Mouse (Mus musculus): ENCODE data around the gene Smc3.

Gene Smc3

DNA sequence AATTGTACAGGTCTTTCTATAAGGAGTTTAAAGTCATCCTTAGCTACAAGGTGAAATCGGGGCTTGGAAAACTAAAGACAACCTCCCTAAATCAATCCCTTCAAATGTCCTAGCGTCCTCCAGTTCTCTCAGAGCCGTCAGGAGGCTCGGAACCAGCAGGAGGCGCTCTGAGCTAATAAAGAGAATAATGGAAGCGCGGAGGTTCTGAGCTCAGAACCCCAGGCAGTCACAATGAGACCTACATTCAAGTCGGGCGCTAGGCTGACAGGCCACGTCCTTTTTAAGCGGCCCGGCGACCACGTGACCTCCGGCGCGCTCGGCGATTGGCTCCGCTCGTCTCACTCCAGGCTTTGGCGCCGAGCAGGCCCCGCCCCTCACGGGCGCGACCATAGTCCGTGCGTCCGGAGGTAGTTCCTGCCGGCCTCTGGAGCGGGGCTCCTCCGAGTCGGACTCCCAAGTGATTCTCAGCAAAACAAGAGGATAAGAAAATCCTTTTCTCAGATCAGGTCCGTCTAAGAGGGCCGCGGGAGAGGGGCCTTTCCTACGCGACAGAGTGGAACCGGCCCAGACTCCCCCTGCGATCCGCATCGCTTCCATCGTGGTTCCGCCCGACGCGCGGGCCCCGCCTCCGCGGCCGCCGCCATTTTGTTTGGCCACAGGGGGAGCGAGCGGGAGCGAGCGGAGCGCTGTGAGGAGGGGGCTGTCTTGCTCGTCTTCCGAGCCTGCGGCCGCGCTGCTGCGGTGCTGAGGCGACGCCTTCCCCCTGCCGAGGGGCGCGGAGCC, at the start of gene Smc3:
Smc3 (plus strand) TSS at position 642 of the 783 bp plus-strand sequence.
- peak; percentile 99 for DNase-seq (ENCODE audit: low spot score in 2 of 2)

GRCm38 (mm10) chr19:53550972-53551371, 49.2 kb upstream of the Smc3 start:
- no peak for DNase-seq (ENCODE audit: low spot score in 2 of 2)

GRCm38 (mm10) chr19:53552216-53552786, 47.9 kb upstream of the Smc3 start:
- no peak for DNase-seq (ENCODE audit: low spot score in 2 of 2)

DNA sequence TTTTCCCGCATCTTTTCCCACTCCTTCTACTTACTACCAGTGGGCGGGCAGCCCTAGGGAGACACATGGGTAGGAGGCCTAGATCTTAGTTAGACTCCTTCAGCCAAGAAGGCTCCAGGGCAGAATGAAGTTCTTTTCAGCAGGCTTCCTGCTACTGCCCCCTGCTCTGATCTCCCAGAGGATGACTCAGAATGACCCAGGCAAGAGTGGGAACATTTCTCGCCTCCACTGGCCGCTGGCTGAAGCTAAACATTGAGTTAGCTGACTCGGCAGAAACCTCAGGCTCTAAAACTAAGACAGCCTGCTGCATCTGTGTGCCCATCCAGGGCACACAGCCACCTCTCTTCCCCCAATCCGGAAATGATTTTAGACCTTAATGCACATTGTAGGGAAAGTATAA, 47.4 kb upstream of the Smc3 start:
- DNase-seq (ENCODE audit: low spot score in 2 of 2) = no peak

DNA sequence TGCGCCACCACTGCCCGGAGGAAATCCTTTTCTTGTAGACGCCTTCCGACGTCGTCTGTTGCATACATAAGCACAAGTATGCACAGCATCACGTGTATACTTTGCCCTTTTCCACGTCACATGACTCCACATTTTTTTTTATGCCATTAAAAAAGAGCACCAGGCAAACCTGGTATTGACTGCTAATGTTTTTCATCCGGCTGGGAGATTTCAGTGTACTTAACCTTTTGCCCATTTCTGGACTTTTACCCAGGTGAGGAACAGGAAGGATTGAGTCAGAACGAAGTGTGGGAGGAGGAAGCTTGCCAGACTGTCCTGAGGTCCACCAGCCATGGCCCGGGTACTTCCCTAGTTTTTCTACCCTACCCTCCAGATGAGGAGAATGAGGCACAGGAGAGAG, 45.8 kb upstream of the Smc3 start:
- DNase-seq (ENCODE audit: low spot score in 2 of 2) = no peak

GRCm38 (mm10) chr19:53554981-53555616, 45.1 kb upstream of the Smc3 start:
- DNase-seq (ENCODE audit: low spot score in 2 of 2) = no peak

- no peak for DNase-seq (ENCODE audit: low spot score in 2 of 2)
These were observed 43.4 kb upstream of the Smc3 start for GRCm38 (mm10) chr19:53556841-53557240.

- peak; percentile 50 to 51 for DNase-seq (ENCODE audit: low spot score in 2 of 2)
These were observed 42.8 kb upstream of the Smc3 start for GRCm38 (mm10) chr19:53557267-53557936.

DNA sequence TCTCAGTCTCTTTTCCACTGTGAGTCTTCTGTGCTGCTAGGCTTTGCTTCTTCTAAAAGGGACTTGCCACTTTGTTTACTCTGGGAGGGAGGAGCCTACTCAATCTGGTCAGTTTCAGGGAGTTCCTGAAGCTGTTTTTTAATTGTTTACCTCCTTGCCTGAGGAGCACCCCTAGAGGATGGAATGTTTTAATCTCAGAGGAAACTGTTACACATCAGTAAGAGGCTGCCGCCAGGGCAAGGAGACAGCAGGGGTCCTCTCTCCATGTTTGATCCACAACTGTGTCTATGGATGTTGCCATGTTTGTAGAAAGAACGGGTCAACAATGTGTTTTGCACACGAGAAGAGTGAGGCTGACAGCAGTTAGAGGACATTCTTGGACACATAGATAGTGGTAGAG, 39.8 kb upstream of the Smc3 start:
- no peak for DNase-seq (ENCODE audit: low spot score in 2 of 2)

DNA sequence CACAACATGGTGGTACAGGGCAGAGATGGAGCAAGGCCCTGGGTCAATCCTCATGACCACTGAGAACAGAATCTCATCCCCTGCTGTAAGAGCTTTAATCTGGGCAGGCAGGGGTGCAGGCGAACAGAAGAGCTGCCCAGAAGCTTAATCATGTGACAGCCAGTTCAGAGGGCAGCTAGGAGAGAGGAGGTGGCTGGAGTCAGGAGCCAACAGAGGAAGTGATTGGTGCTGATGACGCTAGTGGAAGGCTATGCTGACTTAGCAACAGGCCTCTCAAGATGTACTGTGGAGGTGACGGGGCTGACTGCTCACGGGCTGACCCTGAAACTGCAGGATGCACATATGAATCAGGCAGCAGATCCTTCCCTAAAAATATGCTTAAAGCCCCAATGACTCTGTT, 36.0 kb upstream of the Smc3 start:
- no peak for DNase-seq (ENCODE audit: low spot score in 2 of 2)

- no peak for DNase-seq (ENCODE audit: low spot score in 2 of 2)
These were observed 34.5 kb upstream of the Smc3 start for GRCm38 (mm10) chr19:53565565-53566277.

- no peak for DNase-seq (ENCODE audit: low spot score in 2 of 2)
These were observed 32.3 kb upstream of the Smc3 start for GRCm38 (mm10) chr19:53567864-53568263.

DNA sequence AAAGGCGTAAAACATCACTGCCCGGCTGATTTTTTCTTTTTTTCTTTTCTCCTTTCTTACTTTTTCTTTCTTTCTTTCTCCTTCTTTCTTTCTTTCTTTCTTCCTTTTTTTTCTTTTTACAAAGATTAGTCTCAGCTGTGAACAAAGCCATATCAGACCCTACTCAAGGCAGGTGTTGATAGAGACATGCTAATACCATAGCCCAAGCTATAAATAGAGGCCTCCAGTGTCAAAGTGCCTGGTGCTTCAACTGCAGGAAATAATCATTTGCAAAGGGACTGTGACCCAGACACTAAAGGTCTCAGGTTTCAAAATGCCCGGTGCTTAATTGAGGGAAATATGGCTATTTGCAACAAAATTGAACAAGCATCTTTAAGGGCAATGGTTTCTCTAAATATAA, 31.6 kb upstream of the Smc3 start:
- no peak for DNase-seq (ENCODE audit: low spot score in 2 of 2)

DNA sequence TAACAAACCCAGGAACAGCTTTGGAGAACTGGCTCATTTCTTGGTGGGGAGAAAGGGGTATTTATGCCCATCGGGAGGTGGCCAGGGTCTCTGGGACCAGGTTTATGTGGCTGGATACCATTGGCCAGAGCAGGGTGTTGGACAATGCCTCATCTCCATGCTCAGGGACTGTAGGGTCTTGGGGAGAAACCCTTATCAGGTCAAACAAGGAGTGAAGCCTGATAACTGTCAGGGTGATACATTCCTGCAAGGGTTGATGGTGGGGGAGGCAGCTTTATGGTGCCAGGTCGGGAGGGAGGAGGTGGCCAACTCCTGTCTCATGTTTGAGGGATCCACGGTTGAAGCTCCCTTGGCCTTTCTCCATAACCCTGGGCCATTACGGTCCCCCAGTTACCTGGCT, 29.1 kb upstream of the Smc3 start:
- DNase-seq (ENCODE audit: low spot score in 2 of 2) = no peak

GRCm38 (mm10) chr19:53571501-53572428, 28.4 kb upstream of the Smc3 start:
- DNase-seq (ENCODE audit: low spot score in 2 of 2) = no peak

- no peak for DNase-seq (ENCODE audit: low spot score in 2 of 2)
These were observed 27.6 kb upstream of the Smc3 start for GRCm38 (mm10) chr19:53572607-53573006.

GRCm38 (mm10) chr19:53573151-53573550, 27.0 kb upstream of the Smc3 start:
- DNase-seq (ENCODE audit: low spot score in 2 of 2) = no peak

GRCm38 (mm10) chr19:53574131-53574530, 26.1 kb upstream of the Smc3 start:
- no peak for DNase-seq (ENCODE audit: low spot score in 2 of 2)

DNA sequence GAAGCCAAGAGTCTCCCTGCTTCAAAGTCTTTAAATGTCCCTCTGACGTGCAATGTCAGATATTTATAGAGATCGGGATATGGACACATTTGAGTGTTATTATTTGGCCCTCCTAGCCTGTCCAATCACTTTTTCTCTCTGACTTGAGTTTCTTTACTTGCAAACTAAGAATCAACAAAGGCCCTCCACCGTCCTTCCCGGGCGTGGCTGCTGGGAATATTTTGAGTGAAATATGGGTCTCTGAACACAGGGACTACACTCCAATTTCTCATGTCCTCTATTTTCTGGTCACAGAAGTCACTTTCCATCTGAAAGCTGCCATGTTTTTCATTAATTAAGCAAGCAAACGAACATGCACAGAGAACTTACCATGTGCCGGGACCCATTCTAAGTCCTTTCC, 25.7 kb upstream of the Smc3 start:
- no peak for DNase-seq (ENCODE audit: low spot score in 2 of 2)

- DNase-seq (ENCODE audit: low spot score in 2 of 2) = no peak
These were observed 24.7 kb upstream of the Smc3 start for GRCm38 (mm10) chr19:53575296-53576010.
